ENCODE assay signal across 18 mouse cellular contexts in genomic region chr5:124622890-124623289, GRCm38 (mm10). TPM values are rescaled to one million over a fixed set of nuclear protein-coding genes. Genes with fewer than 3 reads are reported as not detected.
DNase-seq lines count a peak whose midpoint lies in the region; ATAC-seq and TF ChIP-seq lines count a peak whose summit lies in the region.
"Had no signal": no experiment of that assay in that cellular context is flagged by ENCODE, and none has a peak within 500 bp of the region (broad histone marks: within the 10 kb centered on the region; RNA-seq: fewer than 3 reads in every experiment).

No protein-coding gene starts in this region.

- no peak overlapping the region for H3K27ac ChIP-seq in hindbrain, postnatal 0 days
- H3K27ac ChIP-seq in hindbrain, embryonic 11.5 days (ENCODE audit: low read depth, low read length) = no peak overlapping the region
- no peak overlapping the region for H3K27ac ChIP-seq in forebrain, embryonic 12.5 days
- H3K27ac ChIP-seq: embryonic facial prominence, embryonic 15.5 days; gastrocnemius, adult 2 months; heart, embryonic 15.5 days; kidney, postnatal 0 days; liver, embryonic 13.5 days; stomach, postnatal 0 days had no signal

- H3K4me2 ChIP-seq in hindbrain, postnatal 0 days (ENCODE audit: low read depth, low read length) = no peak overlapping the region
- H3K4me2 ChIP-seq in hindbrain, embryonic 11.5 days (replicated peaks; ENCODE audit: low read depth, low read length) = no peak overlapping the region
- no peak overlapping the region for H3K4me2 ChIP-seq in forebrain, embryonic 12.5 days
- H3K4me2 ChIP-seq: embryonic facial prominence, embryonic 15.5 days; heart, embryonic 15.5 days; liver, embryonic 13.5 days; midbrain, embryonic 11.5 days had no signal

- 0 out of 2 replicates have a peak, but pooled peaks cover 5% of the 10 kb centered on the region for H3K36me3 ChIP-seq in hindbrain, postnatal 0 days (ENCODE audit: insufficient read depth, low read length)
- no peaks in the 10 kb centered on the region for H3K36me3 ChIP-seq in hindbrain, embryonic 11.5 days (ENCODE audit: control insufficient read depth, insufficient read depth, low read length)
- H3K36me3 ChIP-seq in E14TG2a.4 (ENCODE audit: insufficient read depth, low read length) = peaks cover 67% of the 10 kb centered on the region
- peaks cover 13% of the 10 kb centered on the region for H3K36me3 ChIP-seq in forebrain, embryonic 12.5 days (replicated peaks)
- H3K36me3 ChIP-seq: embryonic facial prominence, embryonic 15.5 days; heart, embryonic 15.5 days; liver, embryonic 13.5 days had no signal

- peak; percentile 10 for DNase-seq in hindbrain, postnatal 0 days (ENCODE audit: low spot score)
- DNase-seq in hindbrain, embryonic 11.5 days (ENCODE audit: low spot score) = no peak
- peak; percentile 91 for DNase-seq in adrenal gland, adult 2 months
- peak; percentile 82 for DNase-seq in brain, adult 2 months (ENCODE audit: low read depth, low spot score)
- DNase-seq in B cell, adult 2 months = no peak
- no peak for DNase-seq in lung, postnatal 25 days (ENCODE audit: low spot score)
- DNase-seq: cerebellum, adult 9-11 months; gastrocnemius, adult 2 months; kidney, adult 18-20 months; liver, embryonic 13.5 days had no signal

- H3K4me3 ChIP-seq in hindbrain, postnatal 0 days (ENCODE audit: low read length) = no peak overlapping the region
- H3K4me3 ChIP-seq in hindbrain, embryonic 11.5 days (ENCODE audit: low read depth, low read length) = no peak overlapping the region
- no peak overlapping the region for H3K4me3 ChIP-seq in E14TG2a.4 (replicated peaks; ENCODE audit: low read length)
- no peak overlapping the region for H3K4me3 ChIP-seq in forebrain, embryonic 12.5 days (replicated peaks)
- H3K4me3 ChIP-seq: embryonic facial prominence, embryonic 15.5 days; gastrocnemius, adult 2 months; heart, embryonic 15.5 days; liver, embryonic 13.5 days had no signal

- TF ChIP-seq CTCF in hindbrain, postnatal 0 days (IDR thresholded peaks at IDR 0.05; ENCODE audit: low read depth) = no peak
- 0 out of 2 replicates have a peak, but pooled peaks have one; percentile 2 for TF ChIP-seq CTCF in E14TG2a.4 (conservative IDR thresholded peaks at IDR 0.05; ENCODE audit: low read length)

- no peaks in the 10 kb centered on the region for H3K9me3 ChIP-seq in hindbrain, postnatal 0 days (ENCODE audit: low read length)
- no peaks in the 10 kb centered on the region for H3K9me3 ChIP-seq in hindbrain, embryonic 11.5 days (ENCODE audit: control insufficient read depth, low read length)
- H3K9me3 ChIP-seq in E14TG2a.4 (ENCODE audit: low read length) = no peaks in the 10 kb centered on the region
- no peaks in the 10 kb centered on the region for H3K9me3 ChIP-seq in forebrain, embryonic 12.5 days
- H3K9me3 ChIP-seq: embryonic facial prominence, embryonic 15.5 days; heart, embryonic 15.5 days; liver, embryonic 13.5 days had no signal

- ATAC-seq in hindbrain, postnatal 0 days = no peak
- ATAC-seq in hindbrain, embryonic 11.5 days (ENCODE audit: low FRiP score) = no peak
- ATAC-seq in forebrain, embryonic 12.5 days (ENCODE audit: low FRiP score) = no peak
- ATAC-seq: lung, postnatal 0 days had no signal

- H3K9ac ChIP-seq in hindbrain, postnatal 0 days (replicated peaks; ENCODE audit: low read length) = no peak overlapping the region
- no peak overlapping the region for H3K9ac ChIP-seq in hindbrain, embryonic 11.5 days (ENCODE audit: low read depth, low read length)
- H3K9ac ChIP-seq in forebrain, embryonic 12.5 days = no peak overlapping the region
- H3K9ac ChIP-seq: embryonic facial prominence, embryonic 15.5 days; heart, embryonic 15.5 days; liver, embryonic 13.5 days had no signal

- H3K27me3 ChIP-seq in hindbrain, postnatal 0 days (ENCODE audit: insufficient read depth, low read length) = no peaks in the 10 kb centered on the region
- no peaks in the 10 kb centered on the region for H3K27me3 ChIP-seq in hindbrain, embryonic 11.5 days (ENCODE audit: control insufficient read depth, insufficient read depth, low read length)
- H3K27me3 ChIP-seq in E14TG2a.4 (ENCODE audit: insufficient read depth, low read length) = no peaks in the 10 kb centered on the region
- no peaks in the 10 kb centered on the region for H3K27me3 ChIP-seq in forebrain, embryonic 12.5 days
- H3K27me3 ChIP-seq: embryonic facial prominence, embryonic 15.5 days; heart, embryonic 15.5 days; liver, embryonic 13.5 days had no signal

- H3K4me1 ChIP-seq in hindbrain, postnatal 0 days (ENCODE audit: insufficient read depth, low read length) = no peaks in the 10 kb centered on the region
- H3K4me1 ChIP-seq in hindbrain, embryonic 11.5 days (replicated peaks; ENCODE audit: control insufficient read depth, insufficient read depth, low read length) = no peaks in the 10 kb centered on the region
- H3K4me1 ChIP-seq in E14TG2a.4 (replicated peaks; ENCODE audit: low read depth, low read length) = peaks cover 58% of the 10 kb centered on the region
- H3K4me1 ChIP-seq in forebrain, embryonic 12.5 days = peaks cover under 1% of the 10 kb centered on the region; the same call in 1 of the 2 replicates

- WGBS in hindbrain, postnatal 0 days = 72% methylated on average over 15 of the region's 15 CpGs
- 91% methylated on average over 15 of the region's 15 CpGs for WGBS in hindbrain, embryonic 11.5 days
- 87% methylated on average over 15 of the region's 15 CpGs for WGBS in forebrain, embryonic 12.5 days

RNA-seq across cellular contexts. Expression of gene Atp6v0a2, which starts 5.5 kb away (rescaled TPM):
- total RNA-seq in hindbrain, postnatal 0 days (2014; rRNA removed) = 23.7 and 28.3 TPM in 2 replicates
- polyA plus RNA-seq in hindbrain, postnatal 0 days (2015; fragmentation: Nextera tagmentation; extraction: Ambion mirVana) = 25.9 and 27.6 TPM in 2 replicates
- polyA plus RNA-seq in hindbrain, embryonic 11.5 days (2014; fragmentation: Nextera tagmentation; extraction: Ambion mirVana) = 41.8 and 43.8 TPM in 2 replicates
- total RNA-seq in adrenal gland, adult 2 months (2021) = 10 to 100 TPM; 70.7 to 93.2 TPM
- polyA plus RNA-seq in adrenal gland, adult 2 months (2012; rRNA removed) = 82.7 and 107 TPM in 2 replicates
- 50.5 and 53.3 TPM in 2 replicates for polyA plus RNA-seq in forebrain, embryonic 12.5 days (2016; fragmentation: Nextera tagmentation; extraction: Ambion mirVana)

RNA-seq across cellular contexts. Expression of gene Gtf2h3, which starts 44.0 kb away (rescaled TPM):
- total RNA-seq in hindbrain, postnatal 0 days (2014; rRNA removed) = 26.7 and 33.4 TPM in 2 replicates
- polyA plus RNA-seq in hindbrain, postnatal 0 days (2015; fragmentation: Nextera tagmentation; extraction: Ambion mirVana) = 27.5 and 32.1 TPM in 2 replicates
- 74.7 and 74.9 TPM in 2 replicates for polyA plus RNA-seq in hindbrain, embryonic 11.5 days (2014; fragmentation: Nextera tagmentation; extraction: Ambion mirVana)
- 10 to 100 TPM; 32.9 to 41.3 TPM for total RNA-seq in adrenal gland, adult 2 months (2021)
- 19.3 and 26.6 TPM in 2 replicates for polyA plus RNA-seq in adrenal gland, adult 2 months (2012; rRNA removed)
- polyA plus RNA-seq in forebrain, embryonic 12.5 days (2016; fragmentation: Nextera tagmentation; extraction: Ambion mirVana) = 72.0 and 73.4 TPM in 2 replicates

RNA-seq across cellular contexts. Expression of gene Eif2b1, which starts 44.0 kb away (rescaled TPM):
- total RNA-seq in hindbrain, postnatal 0 days (2014; rRNA removed) = 29.0 and 31.7 TPM in 2 replicates
- polyA plus RNA-seq in hindbrain, postnatal 0 days (2015; fragmentation: Nextera tagmentation; extraction: Ambion mirVana) = 56.8 and 57.5 TPM in 2 replicates
- polyA plus RNA-seq in hindbrain, embryonic 11.5 days (2014; fragmentation: Nextera tagmentation; extraction: Ambion mirVana) = 82.2 and 83.5 TPM in 2 replicates
- 10 to 100 TPM; 37.7 to 41.3 TPM for total RNA-seq in adrenal gland, adult 2 months (2021)
- 11.3 and 12.7 TPM in 2 replicates for polyA plus RNA-seq in adrenal gland, adult 2 months (2012; rRNA removed)
- 68.2 and 73.1 TPM in 2 replicates for polyA plus RNA-seq in forebrain, embryonic 12.5 days (2016; fragmentation: Nextera tagmentation; extraction: Ambion mirVana)

Comparison
In these comparisons a context has a peak if more than half of its experiments do, and no peak if none do; other contexts are left out.
1. DNase-seq: peak in hindbrain, postnatal 0 days (single experiment), adrenal gland, adult 2 months (single experiment) and brain, adult 2 months (single experiment); none in hindbrain, embryonic 11.5 days (single experiment), B cell, adult 2 months (0 of 2) and lung, postnatal 25 days (single experiment).